Mouse (Mus musculus) neural tube, embryonic 15.5 days (tissue): Measurements from ENCODE around the gene Itgb3. TPM values are rescaled to one million over a fixed set of nuclear protein-coding genes. Genes with fewer than 3 reads are reported as not detected.

Source experiments
- ATAC-seq: fragments of 200-750 bp; cut with Nextera tagmentation; 2 replicates; pipeline ENCODE4 v1.8.0; 2017; ENCODE audit warnings: mild to moderate bottlenecking, moderate TSS enrichment, moderate library complexity; ENCODE audit not compliant: low FRiP score
- H3K27ac ChIP-seq: fragments of 300-500 bp; sonication (generic); replicated peaks from 2 replicates; pipeline ENCODE4 v1.5.1; 2015; ENCODE audit warnings: mild to moderate bottlenecking, inconsistent platforms
- H3K27me3 ChIP-seq: fragments of 300-500 bp; sonication (generic); replicated peaks from 2 replicates; pipeline ENCODE4 v1.6.1; 2015; ENCODE audit warnings: inconsistent platforms
- H3K36me3 ChIP-seq: fragments of 300-500 bp; sonication (generic); 2 replicates; pipeline ENCODE4 v1.6.1; 2015; ENCODE audit warnings: inconsistent platforms
- H3K4me1 ChIP-seq: fragments of 300-500 bp; sonication (generic); 2 replicates; pipeline ENCODE4 v1.6.1; 2015; ENCODE audit warnings: inconsistent platforms
- H3K4me2 ChIP-seq: fragments of 300-500 bp; sonication (generic); 2 replicates; pipeline ENCODE4 v1.6.1; 2015; ENCODE audit warnings: inconsistent platforms, mild to moderate bottlenecking, moderate library complexity
- H3K4me3 ChIP-seq: fragments of 300-500 bp; sonication (generic); replicated peaks from 2 replicates; pipeline ENCODE4 v1.5.1; 2015; ENCODE audit warnings: mild to moderate bottlenecking, inconsistent platforms
- H3K9ac ChIP-seq: fragments of 300-500 bp; sonication (generic); replicated peaks from 2 replicates; pipeline ENCODE4 v1.6.1; 2015; ENCODE audit warnings: mild to moderate bottlenecking, inconsistent platforms
- H3K9me3 ChIP-seq: fragments of 300-500 bp; sonication (generic); replicated peaks from 2 replicates; pipeline ENCODE4 v1.6.1; 2016; ENCODE audit warnings: inconsistent platforms
- WGBS: fragments of 180-500 bp; shearing (Covaris S2); methylation state at CpG from one replicate; pipeline ENCODE4 v1.1.7; 2015; ENCODE audit warnings: mixed read lengths; 5-methylcytosine and 5-hydroxymethylcytosine counted together
- polyA plus RNA-seq: library from polyadenylated mRNA; unstranded; fragments of >200 nt; fragmentation: Nextera tagmentation; extraction: Ambion mirVana; gene quantifications from 2 replicates; pipeline ENCODE4 v1.2.1, GENCODE M21; 2015

Gene Itgb3
- polyA plus RNA-seq, 1 experiment from 2014 or later: 1.9 TPM

GRCm38 (mm10) chr11:104585495-104585894 is 22.3 kb upstream of the Itgb3 start:
- no peak for ATAC-seq
- Histone ChIP-seq H3K4me2 (no peak overlapping the region), H3K4me1 (no peaks in the 10 kb centered on the region), H3K27ac (no peak overlapping the region), H3K36me3 (no peaks in the 10 kb centered on the region), H3K9me3 (0 out of 2 replicates have a peak, but pooled peaks cover 7% of the 10 kb centered on the region), H3K4me3 (no peak overlapping the region), H3K9ac (no peak overlapping the region), H3K27me3 (no peaks in the 10 kb centered on the region)
- WGBS: 72% methylated on average over 5 of the region's 5 CpGs

GRCm38 (mm10) chr11:104587904-104588303 is 19.9 kb upstream of the Itgb3 start:
- no peak overlapping the region for H3K4me3 ChIP-seq
- no peaks in the 10 kb centered on the region for H3K27me3 ChIP-seq
- H3K4me1 ChIP-seq: no peaks in the 10 kb centered on the region
- H3K9me3 ChIP-seq: 0 out of 2 replicates have a peak, but pooled peaks cover 7% of the 10 kb centered on the region
- no peak overlapping the region for H3K4me2 ChIP-seq
- no peak overlapping the region for H3K9ac ChIP-seq
- H3K27ac ChIP-seq: no peak overlapping the region
- no peaks in the 10 kb centered on the region for H3K36me3 ChIP-seq
- 96% methylated on average over 9 of the region's 9 CpGs for WGBS
- no peak for ATAC-seq

GRCm38 (mm10) chr11:104588513-104588912 is 19.3 kb upstream of the Itgb3 start:
- Histone ChIP-seq H3K27ac (no peak overlapping the region), H3K27me3 (no peaks in the 10 kb centered on the region), H3K4me1 (no peaks in the 10 kb centered on the region), H3K9ac (no peak overlapping the region), H3K4me2 (no peak overlapping the region), H3K9me3 (0 out of 2 replicates have a peak, but pooled peaks cover 7% of the 10 kb centered on the region), H3K36me3 (no peaks in the 10 kb centered on the region), H3K4me3 (no peak overlapping the region)
- WGBS: 85% methylated on average over 2 of the region's 2 CpGs
- no peak for ATAC-seq

GRCm38 (mm10) chr11:104589570-104589969 is 18.2 kb upstream of the Itgb3 start:
- no peaks in the 10 kb centered on the region for H3K27me3 ChIP-seq
- no peak overlapping the region for H3K27ac ChIP-seq
- H3K4me1 ChIP-seq: no peaks in the 10 kb centered on the region
- no peak for ATAC-seq
- H3K36me3 ChIP-seq: no peaks in the 10 kb centered on the region
- no peak overlapping the region for H3K9ac ChIP-seq
- 73% methylated on average over 1 of the region's 1 CpGs for WGBS
- H3K9me3 ChIP-seq: 0 out of 2 replicates have a peak, but pooled peaks cover 7% of the 10 kb centered on the region
- no peak overlapping the region for H3K4me3 ChIP-seq
- no peak overlapping the region for H3K4me2 ChIP-seq

GRCm38 (mm10) chr11:104590148-104590547 is 17.7 kb upstream of the Itgb3 start:
- 5% methylated on average over 8 of the region's 8 CpGs for WGBS
- Histone ChIP-seq H3K36me3 (no peaks in the 10 kb centered on the region), H3K27me3 (no peaks in the 10 kb centered on the region), H3K4me1 (no peaks in the 10 kb centered on the region), H3K27ac (no peak overlapping the region), H3K9ac (no peak overlapping the region), H3K4me3 (no peak overlapping the region), H3K9me3 (0 out of 2 replicates have a peak, but pooled peaks cover 7% of the 10 kb centered on the region), H3K4me2 (no peak overlapping the region)
- peak; percentile 68 for ATAC-seq

- H3K4me1 ChIP-seq: no peaks in the 10 kb centered on the region
- no peak for ATAC-seq
- no peak overlapping the region for H3K4me2 ChIP-seq
- WGBS: 79% methylated on average over 13 of the region's 13 CpGs
- H3K9ac ChIP-seq: no peak overlapping the region
- H3K36me3 ChIP-seq: no peaks in the 10 kb centered on the region
- H3K9me3 ChIP-seq: 0 out of 2 replicates have a peak, but pooled peaks cover 7% of the 10 kb centered on the region
- H3K4me3 ChIP-seq: no peak overlapping the region
- H3K27ac ChIP-seq: no peak overlapping the region
- H3K27me3 ChIP-seq: no peaks in the 10 kb centered on the region
These were observed 15.5 kb upstream of the Itgb3 start for GRCm38 (mm10) chr11:104592066-104592835.

- Histone ChIP-seq H3K27ac (no peak overlapping the region), H3K4me2 (no peak overlapping the region), H3K9me3 (no peaks in the 10 kb centered on the region), H3K4me3 (no peak overlapping the region), H3K4me1 (no peaks in the 10 kb centered on the region), H3K9ac (no peak overlapping the region), H3K27me3 (no peaks in the 10 kb centered on the region), H3K36me3 (no peaks in the 10 kb centered on the region)
- WGBS: 91% methylated on average over 10 of the region's 10 CpGs
- ATAC-seq: no peak
These were observed 11.4 kb upstream of the Itgb3 start for GRCm38 (mm10) chr11:104596365-104596764.

- no peak overlapping the region for H3K27ac ChIP-seq
- no peaks in the 10 kb centered on the region for H3K36me3 ChIP-seq
- H3K4me1 ChIP-seq: no peaks in the 10 kb centered on the region
- no peak overlapping the region for H3K4me2 ChIP-seq
- H3K4me3 ChIP-seq: no peak overlapping the region
- 85% methylated on average over 13 of the region's 13 CpGs for WGBS
- H3K27me3 ChIP-seq: no peaks in the 10 kb centered on the region
- no peak overlapping the region for H3K9ac ChIP-seq
- ATAC-seq: no peak
- no peaks in the 10 kb centered on the region for H3K9me3 ChIP-seq
These were observed 8.4 kb upstream of the Itgb3 start for GRCm38 (mm10) chr11:104599265-104599945.

GRCm38 (mm10) chr11:104600675-104601074 is 7.1 kb upstream of the Itgb3 start:
- Histone ChIP-seq H3K4me1 (no peaks in the 10 kb centered on the region), H3K4me2 (no peak overlapping the region), H3K27me3 (no peaks in the 10 kb centered on the region), H3K36me3 (no peaks in the 10 kb centered on the region), H3K27ac (no peak overlapping the region), H3K9ac (no peak overlapping the region), H3K9me3 (no peaks in the 10 kb centered on the region), H3K4me3 (no peak overlapping the region)
- 49% methylated on average over 4 of the region's 4 CpGs for WGBS
- ATAC-seq: no peak

GRCm38 (mm10) chr11:104604192-104604591 is 3.6 kb upstream of the Itgb3 start:
- Histone ChIP-seq H3K9ac (no peak overlapping the region), H3K36me3 (no peaks in the 10 kb centered on the region), H3K4me3 (no peak overlapping the region), H3K27ac (no peak overlapping the region), H3K9me3 (no peaks in the 10 kb centered on the region), H3K27me3 (peaks cover 14% of the 10 kb centered on the region; the same call in 1 of the 2 replicates), H3K4me2 (no peak overlapping the region), H3K4me1 (peaks cover 13% of the 10 kb centered on the region)
- no peak for ATAC-seq
- 56% methylated on average over 6 of the region's 6 CpGs for WGBS

GRCm38 (mm10) chr11:104608249-104608920 is 585 bp downstream of the Itgb3 start:
- WGBS: 2% methylated on average over 22 of the region's 23 CpGs
- Histone ChIP-seq H3K4me2 (peak overlapping the region; percentile 70), H3K27ac (no peak overlapping the region), H3K9ac (peak overlapping the region; percentile 32), H3K4me1 (peaks cover 13% of the 10 kb centered on the region), H3K9me3 (no peaks in the 10 kb centered on the region), H3K4me3 (peak overlapping the region; percentile 56), H3K27me3 (peaks cover 28% of the 10 kb centered on the region), H3K36me3 (no peaks in the 10 kb centered on the region)
- peak; percentile 62; the same call in 1 of the 2 replicates for ATAC-seq
